Mouse (Mus musculus) ES-E14 (cell line): ENCODE measurements at regions not wholly inside any gene's neighbourhood (a gene's known extent, or its start where the extent isn't known, plus 50 kb on each side); places are given as distances from the start of the nearest gene placed in this dataset.

ENCODE experiments used
- CHD2 ChIP-seq: IDR thresholded peaks from 2 replicates; pipeline ENCODE4 v1.6.1; 2014; ENCODE audit warnings: mild to moderate bottlenecking, low read depth, low read length, inconsistent platforms
- HCFC1 ChIP-seq: IDR thresholded peaks from 2 replicates; pipeline ENCODE4 v1.6.1; 2012; ENCODE audit warnings: low read length, inconsistent platforms, borderline replicate concordance; ENCODE audit not compliant: insufficient read depth
- ZC3H11A ChIP-seq: IDR thresholded peaks from 2 replicates; pipeline ENCODE4 v1.6.1; 2012; ENCODE audit warnings: low read depth, mild to moderate bottlenecking, inconsistent platforms, low read length, borderline replicate concordance
- ZNF384 ChIP-seq: IDR thresholded peaks from 2 replicates; pipeline ENCODE4 v1.6.1; 2012; ENCODE audit warnings: low read depth, low read length, inconsistent platforms

DNA sequence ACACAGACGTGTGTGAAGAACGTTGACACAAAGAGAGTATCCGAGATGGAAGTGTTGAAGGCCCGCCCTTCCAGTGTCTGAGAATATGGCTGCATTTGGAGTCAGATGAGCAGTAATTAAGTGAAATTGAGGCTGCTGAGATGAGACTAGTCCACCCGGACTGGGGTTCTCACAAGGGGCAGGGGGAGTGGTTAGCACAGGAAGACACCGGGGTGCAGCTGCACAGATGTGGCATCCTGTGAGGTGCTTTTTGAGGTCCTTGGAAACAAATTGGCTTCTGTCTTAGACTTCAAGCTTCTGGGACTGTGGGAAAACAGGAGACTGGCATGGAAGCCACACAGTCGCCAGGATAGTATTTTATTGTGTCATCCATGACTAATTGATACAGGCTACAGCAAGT lies 320.0 kb upstream of the Gm5148 start:
- no peak for TF ChIP-seq HCFC1
- TF ChIP-seq CHD2 = no peak
- no peak for TF ChIP-seq ZNF384
- no peak for TF ChIP-seq ZC3H11A
